Mouse (Mus musculus): Measurements from ENCODE around the gene Slco1c1. TPM values are rescaled to one million over a fixed set of nuclear protein-coding genes. Genes with fewer than 3 reads are reported as not detected.

The Slco1c1 gene
- polyA plus RNA-seq, 1 experiment from 2014 or later = 0.20 TPM

- no peak overlapping the region for H3K4me2 ChIP-seq
- WGBS = 85% methylated on average over 2 of the region's 2 CpGs
- H3K27me3 ChIP-seq = no peaks in the 10 kb centered on the region
- no peak overlapping the region for H3K4me3 ChIP-seq
- H3K4me1 ChIP-seq = no peaks in the 10 kb centered on the region
- no peak for ATAC-seq (ENCODE audit: insufficient number of reproducible peaks, low FRiP score, low TSS enrichment, low read depth)
- H3K27ac ChIP-seq = no peak overlapping the region
- H3K36me3 ChIP-seq = no peaks in the 10 kb centered on the region
- no peak overlapping the region for H3K9ac ChIP-seq
- 0 out of 2 replicates have a peak, but pooled peaks cover 4% of the 10 kb centered on the region for H3K9me3 ChIP-seq
Measured at GRCm38 (mm10) chr6:141596081-141596480, 71.9 kb downstream of the Slco1c1 start.

- H3K27me3 ChIP-seq = no peaks in the 10 kb centered on the region
- 0 out of 2 replicates have a peak, but pooled peaks cover 4% of the 10 kb centered on the region for H3K9me3 ChIP-seq
- 94% methylated on average over 2 of the region's 2 CpGs for WGBS
- H3K4me2 ChIP-seq = no peak overlapping the region
- H3K4me3 ChIP-seq = no peak overlapping the region
- no peaks in the 10 kb centered on the region for H3K36me3 ChIP-seq
- no peak overlapping the region for H3K9ac ChIP-seq
- no peak overlapping the region for H3K27ac ChIP-seq
- ATAC-seq (ENCODE audit: insufficient number of reproducible peaks, low FRiP score, low TSS enrichment, low read depth) = no peak
- no peaks in the 10 kb centered on the region for H3K4me1 ChIP-seq
Measured at GRCm38 (mm10) chr6:141597037-141597436, 72.9 kb downstream of the Slco1c1 start.

- no peaks in the 10 kb centered on the region for H3K36me3 ChIP-seq
- 0 out of 2 replicates have a peak, but pooled peaks cover 4% of the 10 kb centered on the region for H3K9me3 ChIP-seq
- no peaks in the 10 kb centered on the region for H3K27me3 ChIP-seq
- 69% methylated on average over 9 of the region's 9 CpGs for WGBS
- ATAC-seq (ENCODE audit: insufficient number of reproducible peaks, low FRiP score, low TSS enrichment, low read depth) = no peak
- H3K4me2 ChIP-seq = no peak overlapping the region
- H3K27ac ChIP-seq = no peak overlapping the region
- H3K4me3 ChIP-seq = no peak overlapping the region
- H3K4me1 ChIP-seq = no peaks in the 10 kb centered on the region
- H3K9ac ChIP-seq = no peak overlapping the region
Measured at GRCm38 (mm10) chr6:141600940-141601339, 76.8 kb downstream of the Slco1c1 start.

DNA sequence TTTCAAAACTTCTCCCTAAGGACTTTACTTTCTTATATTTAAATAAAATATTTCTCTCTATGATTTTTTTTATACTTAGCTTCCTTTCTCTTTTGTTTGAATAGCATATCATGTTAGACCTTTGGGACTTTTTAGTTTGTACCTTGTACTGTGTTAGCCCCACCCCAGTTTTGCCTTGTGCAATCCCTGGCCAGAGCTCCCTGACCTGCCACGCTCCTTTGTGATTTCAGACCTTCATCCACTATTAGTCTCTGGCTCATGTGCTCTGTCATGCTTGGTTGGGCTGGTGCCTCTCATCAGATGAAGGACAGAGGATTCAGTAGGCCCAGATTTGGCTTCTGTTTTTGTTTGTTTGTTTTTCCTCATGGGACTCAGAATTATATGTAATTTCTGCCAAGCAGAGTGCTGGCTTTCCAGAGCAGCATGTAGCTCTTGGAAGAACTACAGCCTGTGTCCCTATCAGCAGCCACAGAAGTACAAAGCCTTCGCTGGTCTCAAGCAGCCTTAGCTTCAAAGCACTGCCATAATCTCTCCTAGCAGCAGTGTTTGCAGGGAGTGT lies 86.6 kb downstream of the Slco1c1 start:
- Histone ChIP-seq H3K9me3 (no peaks in the 10 kb centered on the region), H3K4me3 (no peak overlapping the region), H3K27me3 (no peaks in the 10 kb centered on the region), H3K4me2 (no peak overlapping the region), H3K9ac (no peak overlapping the region), H3K27ac (no peak overlapping the region), H3K36me3 (no peaks in the 10 kb centered on the region), H3K4me1 (no peaks in the 10 kb centered on the region)
- 65% methylated on average over 2 of the region's 2 CpGs for WGBS
- no peak for ATAC-seq (ENCODE audit: insufficient number of reproducible peaks, low FRiP score, low TSS enrichment, low read depth)

GRCm38 (mm10) chr6:141614017-141614416 lies 89.8 kb downstream of the Slco1c1 start:
- Histone ChIP-seq H3K27ac (no peak overlapping the region), H3K27me3 (no peaks in the 10 kb centered on the region), H3K9me3 (no peaks in the 10 kb centered on the region), H3K4me2 (no peak overlapping the region), H3K9ac (no peak overlapping the region), H3K4me1 (no peaks in the 10 kb centered on the region), H3K4me3 (no peak overlapping the region), H3K36me3 (no peaks in the 10 kb centered on the region)
- ATAC-seq (ENCODE audit: insufficient number of reproducible peaks, low FRiP score, low TSS enrichment, low read depth) = no peak

- Histone ChIP-seq H3K4me1 (no peaks in the 10 kb centered on the region), H3K4me2 (no peak overlapping the region), H3K27me3 (no peaks in the 10 kb centered on the region), H3K27ac (no peak overlapping the region), H3K9me3 (no peaks in the 10 kb centered on the region), H3K9ac (no peak overlapping the region), H3K4me3 (no peak overlapping the region), H3K36me3 (no peaks in the 10 kb centered on the region)
- no peak for ATAC-seq (ENCODE audit: insufficient number of reproducible peaks, low FRiP score, low TSS enrichment, low read depth)
- WGBS = 91% methylated on average over 3 of the region's 3 CpGs
Measured at GRCm38 (mm10) chr6:141615348-141615747, 91.2 kb downstream of the Slco1c1 start.

Other genes with a start within 250 kb of the Slco1c1 start
- not detected in 2 replicates for gene Slco1b2, start 105.2 kb downstream of the Slco1c1 start, polyA plus RNA-seq (2015; fragmentation: Nextera tagmentation; extraction: Ambion mirVana)
- gene Gm5724, start 249.4 kb downstream of the Slco1c1 start, polyA plus RNA-seq (2015; fragmentation: Nextera tagmentation; extraction: Ambion mirVana) = 0.67 and 0.97 TPM in 2 replicates

Data from limb, embryonic 15.5 days (tissue).